Mouse (Mus musculus) heart, adult 2 months (tissue): Measurements from ENCODE around the gene Golga4. TPM values are rescaled to one million over a fixed set of nuclear protein-coding genes. Genes with fewer than 3 reads are reported as not detected.

Experiments
- DNase-seq, 2 experiments: peaks; one replicate each; pipeline ENCODE4 v3.0.0; 2021
- H3K27ac ChIP-seq: fragments of 200-600 bp; 2 replicates; pipeline ENCODE4 v1.8.1; 2022
- H3K27me3 ChIP-seq: fragments of 200-500 bp; 2 replicates; pipeline ENCODE4 v1.6.1; 2012; ENCODE audit warnings: mild to moderate bottlenecking, low read length, inconsistent platforms, mixed read lengths; ENCODE audit not compliant: control insufficient read depth, insufficient read depth
- H3K36me3 ChIP-seq: fragments of 200-500 bp; 2 replicates; pipeline ENCODE4 v1.6.1; 2012; ENCODE audit warnings: low read length, inconsistent platforms; ENCODE audit not compliant: control insufficient read depth, insufficient read depth
- H3K4me1 ChIP-seq: fragments of 200-500 bp; 2 replicates; pipeline ENCODE4 v1.6.1; 2011; ENCODE audit warnings: low read length; ENCODE audit not compliant: control insufficient read depth, insufficient read depth
- H3K4me3 ChIP-seq: fragments of 200-600 bp; 2 replicates; pipeline ENCODE4 v1.8.1; 2022
- H3K79me2 ChIP-seq: fragments of 200-500 bp; replicated peaks from 2 replicates; pipeline ENCODE4 v1.6.1; 2012; ENCODE audit warnings: mild to moderate bottlenecking, inconsistent platforms, low read length, moderate library complexity, mixed read lengths; ENCODE audit not compliant: control insufficient read depth, insufficient read depth
- H3K9ac ChIP-seq: fragments of 200-500 bp; 2 replicates; pipeline ENCODE4 v1.6.1; 2012; ENCODE audit warnings: low read depth, mild to moderate bottlenecking, control low read depth, inconsistent platforms, low read length, mixed read lengths
- CTCF ChIP-seq: fragments of 200-600 bp; IDR thresholded peaks from 2 replicates; pipeline ENCODE4 v1.8.1; 2022; ENCODE audit warnings: antibody characterized with exemption, mild to moderate bottlenecking, moderate library complexity
- EP300 ChIP-seq: fragments of 200-500 bp; IDR thresholded peaks from 2 replicates; pipeline ENCODE4 v1.6.1; 2011; ENCODE audit warnings: low read depth, low read length, control low read depth; ENCODE audit not compliant: insufficient read depth
- POLR2A ChIP-seq: fragments of 200-500 bp; IDR thresholded peaks from 2 replicates; pipeline ENCODE4 v1.6.1; 2011; ENCODE audit warnings: mild to moderate bottlenecking, low read depth, low read length, control low read depth; ENCODE audit not compliant: insufficient read depth
- WGBS: fragments of 180-500 bp; shearing (Covaris S2); methylation state at CpG from one replicate; pipeline ENCODE4 v1.1.7; 2018; 5-methylcytosine and 5-hydroxymethylcytosine counted together
- intact Hi-C: fragments of 180-260 bp; cut with DNase I; formaldehyde crosslinking; loops from one replicate; pipeline ENCODE4 v1.15.1; 2025
- polyA plus RNA-seq: library from polyadenylated mRNA; depleted of rRNA; stranded (reverse); fragments of >200 nt; gene quantifications from 2 replicates; pipeline ENCODE4 v1.2.3, GENCODE M21; 2012; rRNA removed
- total RNA-seq, 2 experiments: library from RNA; stranded (reverse); gene quantifications; 2 replicates each; pipeline ENCODE4 v1.2.3; 2021

Gene Golga4
- total and polyA plus RNA-seq, 3 experiments: 34.4 to 420 (median 350) TPM

DNA sequence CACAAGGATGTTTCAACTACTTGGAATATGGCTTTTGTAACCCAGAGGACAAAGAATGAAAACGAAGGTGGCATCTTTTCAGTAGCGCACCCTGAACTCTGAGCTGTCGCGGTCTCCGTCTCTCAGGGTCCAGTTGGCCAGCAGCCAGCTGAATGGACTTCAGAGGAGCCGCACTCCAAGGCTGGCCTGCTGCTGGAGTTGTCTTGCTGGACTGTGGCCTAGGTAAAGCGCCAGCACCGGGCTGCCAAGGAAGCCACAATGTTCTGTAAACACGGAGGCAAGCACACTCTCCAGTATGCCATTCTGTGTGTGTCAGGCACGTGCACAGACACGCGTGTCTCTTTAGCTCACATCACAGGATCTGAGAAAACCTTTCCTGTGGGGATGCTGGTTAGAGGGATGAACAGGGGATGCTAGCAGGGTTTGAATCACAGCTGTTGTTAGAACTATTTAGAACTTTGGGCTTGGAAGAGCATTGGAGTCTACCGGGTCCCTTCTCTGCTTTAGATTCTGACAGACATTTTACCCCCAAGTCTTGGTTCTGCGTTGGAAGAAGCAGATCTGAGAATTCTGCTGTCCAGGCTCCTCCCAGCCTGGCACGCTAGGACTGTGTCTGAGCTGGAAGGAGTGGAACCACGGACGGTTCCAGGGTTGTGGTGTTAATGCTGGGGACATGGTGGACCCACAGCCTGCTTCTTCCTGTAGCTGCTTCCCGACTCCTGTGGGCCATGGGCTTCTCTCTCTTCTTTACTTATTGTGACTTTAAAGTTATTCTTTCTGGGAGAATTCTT lies 116.5 kb downstream of the Golga4 start:
- Histone ChIP-seq H3K9ac (no peak overlapping the region), H3K36me3 (no peaks in the 10 kb centered on the region), H3K4me1 (peaks cover 8% of the 10 kb centered on the region), H3K4me3 (no peak overlapping the region), H3K79me2 (no peaks in the 10 kb centered on the region), H3K27me3 (no peaks in the 10 kb centered on the region), H3K27ac (no peak overlapping the region)
- TF ChIP-seq CTCF: no peak
- TF ChIP-seq POLR2A: no peak
- no peak for TF ChIP-seq EP300
- intact Hi-C loops: no loop called here
- DNase-seq: peak; percentile 60 to 73
- 51% methylated on average over 18 of the region's 18 CpGs for WGBS

DNA sequence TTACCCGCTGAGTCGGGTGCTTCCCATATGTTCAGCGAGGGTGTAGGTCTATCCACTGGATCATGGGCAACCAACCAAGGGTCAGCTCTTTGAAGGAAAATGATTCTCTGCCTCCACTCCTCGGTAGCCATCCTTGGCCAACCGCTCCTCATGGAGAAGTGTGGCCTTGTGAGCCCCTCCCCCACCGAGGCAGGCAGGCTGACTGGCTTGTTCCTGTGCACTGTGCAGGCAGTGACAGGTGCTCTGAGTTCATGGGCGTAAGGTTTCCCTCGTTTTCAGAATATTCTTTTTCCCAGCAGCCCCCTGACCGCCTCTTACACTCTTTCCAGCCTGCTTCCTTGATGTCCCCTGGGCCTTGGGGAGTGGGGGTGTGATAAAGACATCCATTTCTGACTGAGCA lies 117.4 kb downstream of the Golga4 start:
- H3K36me3 ChIP-seq: no peaks in the 10 kb centered on the region
- no peak overlapping the region; the same call in 1 of the 2 replicates for H3K9ac ChIP-seq
- 78% methylated on average over 9 of the region's 9 CpGs for WGBS
- H3K27me3 ChIP-seq: no peaks in the 10 kb centered on the region
- TF ChIP-seq EP300: no peak
- TF ChIP-seq POLR2A: no peak
- no peak for TF ChIP-seq CTCF
- H3K4me3 ChIP-seq: no peak overlapping the region
- no peak overlapping the region for H3K27ac ChIP-seq
- DNase-seq: no peak
- no peaks in the 10 kb centered on the region for H3K79me2 ChIP-seq
- intact Hi-C loops: no loop called here
- H3K4me1 ChIP-seq: peaks cover 8% of the 10 kb centered on the region

DNA sequence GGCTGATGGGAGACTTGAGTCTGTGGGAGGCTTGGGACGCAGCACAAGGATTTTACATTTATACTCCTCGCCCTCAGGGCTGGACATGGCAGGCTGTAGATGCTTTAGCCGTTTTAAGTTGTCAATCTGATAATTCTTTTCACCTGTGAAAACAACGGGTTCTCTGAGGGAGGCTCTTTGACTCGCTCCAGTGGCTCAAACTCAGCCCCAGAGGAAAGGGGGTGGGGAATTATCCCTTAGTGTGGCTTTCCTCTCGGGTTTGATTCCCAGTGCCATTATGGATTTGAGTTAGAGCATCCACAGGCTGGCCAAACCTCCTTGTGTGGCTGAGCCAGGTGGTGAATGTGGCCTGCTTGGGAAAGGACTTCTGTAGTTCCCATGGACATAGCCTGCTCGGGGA lies 118.1 kb downstream of the Golga4 start:
- H3K4me3 ChIP-seq: no peak overlapping the region

DNA sequence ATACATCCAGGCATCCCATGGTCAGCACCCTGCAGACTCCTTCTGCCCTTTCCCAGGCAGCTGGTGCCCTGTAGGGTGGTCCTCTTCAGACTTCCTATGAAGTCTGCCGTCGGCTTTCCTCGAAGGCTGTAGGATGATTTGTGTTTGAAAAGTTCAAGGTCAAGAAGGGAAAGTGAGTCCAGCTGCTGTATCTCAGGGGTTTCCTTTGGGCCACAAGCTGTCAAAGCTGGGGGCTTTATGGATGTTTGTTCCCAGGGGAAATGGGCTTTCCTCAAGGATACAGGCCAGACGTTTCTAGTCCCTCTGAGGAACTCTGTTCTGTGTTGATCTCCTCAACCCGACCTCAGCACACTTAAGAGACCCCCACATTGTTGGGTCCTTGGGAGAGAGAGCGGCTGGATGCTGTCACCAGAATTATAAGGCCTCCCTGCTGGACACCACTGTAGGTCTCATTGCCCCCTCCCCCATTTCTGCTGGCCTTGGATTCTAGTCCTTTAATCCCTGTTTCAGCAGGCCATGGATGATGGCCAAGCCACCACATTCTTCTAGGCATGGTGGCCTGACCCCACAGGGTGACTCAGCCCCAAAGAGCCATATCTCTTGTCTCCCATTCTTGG lies 123.8 kb downstream of the Golga4 start:
- TF ChIP-seq EP300: no peak
- TF ChIP-seq POLR2A: no peak
- no peak for TF ChIP-seq CTCF
- Histone ChIP-seq H3K4me3 (no peak overlapping the region), H3K27ac (no peak overlapping the region), H3K9ac (no peak overlapping the region), H3K4me1 (peaks cover 8% of the 10 kb centered on the region), H3K27me3 (no peaks in the 10 kb centered on the region), H3K79me2 (no peaks in the 10 kb centered on the region), H3K36me3 (peaks cover 2% of the 10 kb centered on the region; the same call in 1 of the 2 replicates)
- intact Hi-C loops: no loop called here
- DNase-seq: no peak
- WGBS: 49% methylated on average over 6 of the region's 6 CpGs

More for the DNA sequence above, 118.1 kb downstream of the Golga4 start:
- peaks cover 2% of the 10 kb centered on the region for H3K4me1 ChIP-seq
- H3K79me2 ChIP-seq: no peaks in the 10 kb centered on the region
- TF ChIP-seq EP300 (no peak), CTCF (no peak), POLR2A (no peak)
- no peak overlapping the region for H3K27ac ChIP-seq
- H3K27me3 ChIP-seq: no peaks in the 10 kb centered on the region
- intact Hi-C loops: no loop called here
- H3K36me3 ChIP-seq: no peaks in the 10 kb centered on the region
- no peak overlapping the region for H3K9ac ChIP-seq
- 81% methylated on average over 7 of the region's 7 CpGs for WGBS
- DNase-seq: no peak

Other genes starting within 250 kb of the Golga4 start
- gene Eomes, start 28.1 kb upstream of the Golga4 start, total RNA-seq: under 1 TPM; 0.07 to 0.13 TPM
- 0.23 TPM in 1 of 2 replicates, not detected in the other for gene Eomes, start 28.1 kb upstream of the Golga4 start, polyA plus RNA-seq
- gene Itga9, start 100.4 kb downstream of the Golga4 start, total RNA-seq: 10 to 100 TPM; 34.8 to 41.9 TPM
- gene Itga9, start 100.4 kb downstream of the Golga4 start, polyA plus RNA-seq: 35.3 and 43.7 TPM in 2 replicates